Mouse (Mus musculus): ENCODE results near the gene Trappc3. TPM values are rescaled to one million over a fixed set of nuclear protein-coding genes. Genes with fewer than 3 reads are reported as not detected.

Trappc3 gene
- polyA plus RNA-seq, 1 experiment from 2014 or later = 119 TPM

GRCm38 (mm10) chr4:126236467-126237280, 25.5 kb upstream of the Trappc3 start:
- peaks cover 98% of the 10 kb centered on the region for H3K36me3 ChIP-seq
- no peaks in the 10 kb centered on the region for H3K9me3 ChIP-seq
- no peak overlapping the region for H3K4me3 ChIP-seq
- no peak overlapping the region for H3K4me2 ChIP-seq (replicated peaks)
- H3K9ac ChIP-seq = no peak overlapping the region
- H3K4me1 ChIP-seq = peaks cover 9% of the 10 kb centered on the region
- ATAC-seq (ENCODE audit: low FRiP score, low read depth) = no peak
- no peaks in the 10 kb centered on the region for H3K27me3 ChIP-seq (replicated peaks)
- WGBS = 38% methylated on average over 61 of the region's 63 CpGs
- no peak overlapping the region for H3K27ac ChIP-seq

GRCm38 (mm10) chr4:126237721-126238242, 24.3 kb upstream of the Trappc3 start:
- Histone ChIP-seq H3K9me3 (no peaks in the 10 kb centered on the region), H3K36me3 (peaks cover 98% of the 10 kb centered on the region), H3K27ac (no peak overlapping the region), H3K4me3 (no peak overlapping the region), H3K4me1 (peaks cover 9% of the 10 kb centered on the region), H3K4me2 (replicated peaks) (no peak overlapping the region), H3K27me3 (replicated peaks) (no peaks in the 10 kb centered on the region), H3K9ac (peak overlapping the region; percentile 26; the same call in 1 of the 2 replicates)
- no peak for ATAC-seq (ENCODE audit: low FRiP score, low read depth)
- WGBS = 66% methylated on average over 5 of the region's 5 CpGs

- Histone ChIP-seq H3K4me3 (no peak overlapping the region), H3K27me3 (replicated peaks) (no peaks in the 10 kb centered on the region), H3K4me2 (replicated peaks) (no peak overlapping the region), H3K36me3 (peaks cover 79% of the 10 kb centered on the region), H3K9me3 (no peaks in the 10 kb centered on the region), H3K27ac (no peak overlapping the region), H3K4me1 (peaks cover 9% of the 10 kb centered on the region), H3K9ac (no peak overlapping the region)
- WGBS = 91% methylated on average over 13 of the region's 13 CpGs
- ATAC-seq (ENCODE audit: low FRiP score, low read depth) = no peak
These were observed 22.2 kb upstream of the Trappc3 start for GRCm38 (mm10) chr4:126239862-126240475.

- no peak for ATAC-seq (ENCODE audit: low FRiP score, low read depth)
- H3K4me1 ChIP-seq = peaks cover 9% of the 10 kb centered on the region
- H3K9me3 ChIP-seq = no peaks in the 10 kb centered on the region
- no peak overlapping the region for H3K4me2 ChIP-seq (replicated peaks)
- H3K36me3 ChIP-seq = peaks cover 71% of the 10 kb centered on the region
- H3K27ac ChIP-seq = no peak overlapping the region
- 61% methylated on average over 9 of the region's 9 CpGs for WGBS
- no peaks in the 10 kb centered on the region for H3K27me3 ChIP-seq (replicated peaks)
- H3K4me3 ChIP-seq = no peak overlapping the region
- no peak overlapping the region for H3K9ac ChIP-seq
These were observed 20.2 kb upstream of the Trappc3 start for GRCm38 (mm10) chr4:126241956-126242355.

- Histone ChIP-seq H3K9me3 (no peaks in the 10 kb centered on the region), H3K27me3 (replicated peaks) (no peaks in the 10 kb centered on the region), H3K4me2 (replicated peaks) (no peak overlapping the region), H3K4me3 (no peak overlapping the region), H3K9ac (no peak overlapping the region), H3K4me1 (peaks cover 9% of the 10 kb centered on the region), H3K27ac (no peak overlapping the region), H3K36me3 (peaks cover 66% of the 10 kb centered on the region)
- WGBS = 94% methylated on average over 6 of the region's 6 CpGs
- ATAC-seq (ENCODE audit: low FRiP score, low read depth) = no peak
These were observed 19.6 kb upstream of the Trappc3 start for GRCm38 (mm10) chr4:126242510-126242909.

GRCm38 (mm10) chr4:126246202-126246889, 15.8 kb upstream of the Trappc3 start:
- Histone ChIP-seq H3K9ac (no peak overlapping the region), H3K27ac (no peak overlapping the region), H3K4me2 (replicated peaks) (no peak overlapping the region), H3K36me3 (peaks cover 35% of the 10 kb centered on the region), H3K27me3 (replicated peaks) (no peaks in the 10 kb centered on the region), H3K4me3 (no peak overlapping the region), H3K9me3 (no peaks in the 10 kb centered on the region), H3K4me1 (peaks cover 30% of the 10 kb centered on the region)
- no peak for ATAC-seq (ENCODE audit: low FRiP score, low read depth)
- 87% methylated on average over 13 of the region's 13 CpGs for WGBS

GRCm38 (mm10) chr4:126248261-126248868, 13.8 kb upstream of the Trappc3 start:
- no peak overlapping the region; the same call in 1 of the 2 replicates for H3K27ac ChIP-seq
- WGBS = 16% methylated on average over 11 of the region's 11 CpGs
- H3K27me3 ChIP-seq (replicated peaks) = no peaks in the 10 kb centered on the region
- H3K4me1 ChIP-seq = peaks cover 50% of the 10 kb centered on the region
- no peak overlapping the region for H3K4me2 ChIP-seq (replicated peaks)
- H3K9me3 ChIP-seq = no peaks in the 10 kb centered on the region
- ATAC-seq (ENCODE audit: low FRiP score, low read depth) = no peak
- H3K9ac ChIP-seq = 0 out of 2 replicates have a peak overlapping the region, but pooled peaks have one; percentile 7
- peaks cover 20% of the 10 kb centered on the region for H3K36me3 ChIP-seq
- H3K4me3 ChIP-seq = no peak overlapping the region

GRCm38 (mm10) chr4:126250659-126251058, 11.5 kb upstream of the Trappc3 start:
- Histone ChIP-seq H3K4me2 (replicated peaks) (no peak overlapping the region), H3K4me1 (peaks cover 66% of the 10 kb centered on the region), H3K27ac (no peak overlapping the region), H3K36me3 (peaks cover 15% of the 10 kb centered on the region), H3K9ac (no peak overlapping the region), H3K27me3 (replicated peaks) (no peaks in the 10 kb centered on the region), H3K4me3 (0 out of 2 replicates have a peak overlapping the region, but pooled peaks have one; percentile 1), H3K9me3 (no peaks in the 10 kb centered on the region)
- no peak for ATAC-seq (ENCODE audit: low FRiP score, low read depth)
- 59% methylated on average over 4 of the region's 4 CpGs for WGBS

- H3K4me1 ChIP-seq = peaks cover 66% of the 10 kb centered on the region
- H3K36me3 ChIP-seq = peaks cover 10% of the 10 kb centered on the region
- WGBS = 68% methylated on average over 11 of the region's 11 CpGs
- peak overlapping the region; percentile 33; the same call in 1 of the 2 replicates for H3K9ac ChIP-seq
- peak overlapping the region; percentile 97 for H3K4me2 ChIP-seq (replicated peaks)
- H3K27me3 ChIP-seq (replicated peaks) = no peaks in the 10 kb centered on the region
- no peaks in the 10 kb centered on the region for H3K9me3 ChIP-seq
- no peak overlapping the region for H3K4me3 ChIP-seq
- ATAC-seq (ENCODE audit: low FRiP score, low read depth) = no peak
- no peak overlapping the region for H3K27ac ChIP-seq
These were observed 10.4 kb upstream of the Trappc3 start for GRCm38 (mm10) chr4:126251655-126252254.

- ATAC-seq (ENCODE audit: low FRiP score, low read depth) = no peak
- Histone ChIP-seq H3K27ac (no peak overlapping the region), H3K4me2 (replicated peaks) (peak overlapping the region; percentile 97), H3K4me3 (no peak overlapping the region), H3K36me3 (peaks cover 8% of the 10 kb centered on the region), H3K9me3 (no peaks in the 10 kb centered on the region), H3K27me3 (replicated peaks) (no peaks in the 10 kb centered on the region), H3K9ac (0 out of 2 replicates have a peak overlapping the region, but pooled peaks have one; percentile 33), H3K4me1 (peaks cover 73% of the 10 kb centered on the region)
- 77% methylated on average over 17 of the region's 17 CpGs for WGBS
These were observed 9.5 kb upstream of the Trappc3 start for GRCm38 (mm10) chr4:126252411-126253237.

All from neural tube, embryonic 12.5 days (tissue).